Mouse (Mus musculus) adrenal gland, postnatal 14 days (tissue): ENCODE results near the gene Trank1. TPM values are rescaled to one million over a fixed set of nuclear protein-coding genes. Genes with fewer than 3 reads are reported as not detected.

Experiments used
- DNase-seq: peaks from one replicate; pipeline ENCODE4 v3.0.0; 2021; ENCODE audit warnings: mixed read lengths
- total RNA-seq: library from RNA; stranded (reverse); gene quantifications from 2 replicates; pipeline ENCODE4 v1.2.3, GENCODE M21; 2021

The Trank1 gene
- total RNA-seq, 1 experiment from 2014 or later: 61.0 TPM

DNA sequence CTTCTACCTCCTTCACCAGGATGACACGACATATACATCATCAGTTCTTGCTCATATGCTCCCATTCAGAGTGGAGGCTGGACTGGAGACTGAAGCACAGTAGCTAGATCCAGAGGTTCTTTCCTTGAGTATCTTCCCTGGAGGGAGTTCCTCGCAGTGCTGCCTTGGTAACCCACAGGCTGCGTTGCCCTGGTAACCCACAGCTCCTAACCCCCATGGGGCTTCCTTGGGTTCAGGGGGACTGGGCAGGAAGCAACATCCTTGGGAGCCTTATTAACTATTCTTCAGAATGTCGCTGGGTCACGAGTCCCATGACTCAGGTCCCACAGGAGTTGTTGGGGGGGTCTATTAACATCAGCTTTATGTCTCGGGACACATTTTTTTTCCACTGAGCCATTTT, 113.6 kb downstream of the Trank1 start:
- no peak for DNase-seq

DNA sequence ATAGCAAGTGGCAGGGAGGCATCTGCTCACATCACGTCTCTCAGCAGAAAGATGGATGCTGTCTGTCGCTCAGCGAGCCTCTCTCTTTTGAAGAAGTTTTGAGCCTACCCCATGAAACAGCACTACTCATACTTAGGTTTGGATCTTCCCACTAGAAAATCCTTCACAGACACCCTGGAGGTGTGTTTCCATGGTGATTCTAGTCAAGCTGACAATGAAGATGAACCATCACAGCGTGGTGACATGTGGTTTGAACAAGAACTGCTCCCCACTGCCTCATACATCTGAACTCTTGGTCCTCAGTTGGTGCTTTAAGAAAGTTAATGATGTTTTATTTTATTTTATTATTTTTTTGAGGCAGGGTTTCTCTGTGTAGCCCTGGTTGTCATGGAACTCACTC, 114.4 kb downstream of the Trank1 start:
- no peak for DNase-seq

DNA sequence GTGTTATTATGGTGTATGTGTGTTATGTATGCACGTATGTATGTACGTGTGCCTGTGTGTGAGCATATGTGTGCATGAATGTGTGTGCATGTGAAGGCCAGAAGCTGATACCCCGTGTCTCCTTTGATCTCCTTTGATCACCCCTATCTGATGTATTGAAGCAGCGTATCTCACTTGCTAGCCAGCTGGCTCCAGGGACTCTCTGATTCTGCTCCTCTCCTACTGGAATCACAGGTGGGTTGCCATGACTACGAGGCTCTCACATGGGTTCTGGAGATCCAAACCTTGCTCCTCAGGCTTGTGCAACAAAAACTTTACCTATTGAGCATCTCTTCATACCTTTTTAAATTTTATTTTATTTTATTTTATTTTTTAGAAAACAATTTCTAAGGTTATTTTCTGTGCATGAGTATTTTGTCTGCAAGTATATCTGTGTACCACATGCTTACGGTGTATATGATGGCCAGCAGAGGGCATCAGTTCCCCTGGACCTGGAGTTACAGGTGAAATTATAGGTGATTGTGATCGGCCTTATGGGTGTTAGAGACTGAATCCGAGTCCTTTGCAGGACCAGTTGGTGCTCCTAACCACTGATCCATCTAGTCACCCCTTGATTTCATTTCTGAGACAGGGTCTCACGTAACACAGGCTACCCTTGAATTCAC, 116.5 kb downstream of the Trank1 start:
- no peak for DNase-seq

DNA sequence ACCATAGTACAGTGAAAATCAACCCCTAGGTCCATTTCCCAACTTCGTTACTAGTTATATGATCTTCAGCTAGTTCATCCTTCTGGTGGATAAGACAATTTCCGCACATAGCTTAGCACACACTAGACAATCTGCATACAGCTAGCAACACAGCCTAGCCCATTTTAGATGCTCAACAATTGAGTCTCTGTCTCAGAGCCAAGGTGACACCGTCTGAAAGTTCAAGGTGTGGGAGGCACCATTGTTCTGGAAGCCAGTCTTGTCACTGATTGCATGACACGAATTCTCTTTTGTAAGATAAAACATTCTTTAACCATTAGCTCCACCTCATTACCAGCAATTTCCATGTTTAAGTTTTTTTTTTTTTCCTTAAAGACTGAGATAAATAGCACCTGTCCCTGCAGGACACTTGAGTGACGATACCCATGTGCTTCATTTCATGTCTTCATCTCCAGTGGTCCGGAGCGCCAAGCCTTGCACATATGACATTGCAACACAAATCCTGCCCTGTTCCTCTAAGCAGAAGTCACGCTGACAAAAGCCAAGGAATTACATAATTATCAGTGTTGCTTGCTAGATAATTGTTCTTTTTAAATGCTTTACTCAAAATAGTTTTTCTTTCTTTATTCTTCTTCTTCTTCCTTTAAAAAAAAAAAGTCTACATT, 117.3 kb downstream of the Trank1 start:
- DNase-seq: no peak

DNA sequence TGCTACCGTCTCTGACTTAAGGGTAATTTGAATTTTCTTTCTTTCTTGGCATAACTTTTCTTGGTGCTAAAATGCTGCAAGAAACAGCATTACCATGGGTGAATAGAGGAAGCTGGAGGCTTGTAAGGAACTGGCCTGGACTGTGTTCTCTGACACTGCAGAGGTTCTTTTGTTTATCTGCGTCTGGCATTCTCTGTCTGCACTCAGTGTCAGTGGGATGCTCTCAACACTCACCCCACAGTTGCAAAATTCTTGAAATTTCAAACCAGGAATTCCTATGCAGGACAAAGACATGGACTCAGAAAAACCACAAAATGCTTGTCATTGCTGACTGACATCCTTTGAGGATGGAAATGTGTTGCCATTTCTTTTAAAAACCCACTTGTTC, 117.8 kb downstream of the Trank1 start:
- DNase-seq: no peak

DNA sequence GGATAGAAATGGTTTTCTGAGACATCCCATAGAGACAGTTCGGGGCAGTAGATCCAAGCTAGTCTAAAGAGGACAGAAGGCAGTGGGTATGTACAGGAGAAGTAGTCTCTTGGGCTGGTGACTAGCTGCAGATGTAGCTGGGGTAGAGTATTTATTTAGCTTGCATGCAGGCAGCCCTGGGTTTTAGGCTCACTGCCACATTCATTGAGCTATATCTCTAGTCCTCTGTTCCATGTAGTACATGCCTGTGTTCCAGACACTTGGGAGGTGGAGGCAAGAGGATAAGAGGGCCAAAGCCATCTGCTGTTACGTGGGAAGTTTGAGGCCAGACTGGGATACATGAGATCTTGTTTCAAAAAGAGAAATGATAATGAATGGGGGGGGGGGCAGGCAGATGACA, 123.9 kb downstream of the Trank1 start:
- DNase-seq: no peak

DNA sequence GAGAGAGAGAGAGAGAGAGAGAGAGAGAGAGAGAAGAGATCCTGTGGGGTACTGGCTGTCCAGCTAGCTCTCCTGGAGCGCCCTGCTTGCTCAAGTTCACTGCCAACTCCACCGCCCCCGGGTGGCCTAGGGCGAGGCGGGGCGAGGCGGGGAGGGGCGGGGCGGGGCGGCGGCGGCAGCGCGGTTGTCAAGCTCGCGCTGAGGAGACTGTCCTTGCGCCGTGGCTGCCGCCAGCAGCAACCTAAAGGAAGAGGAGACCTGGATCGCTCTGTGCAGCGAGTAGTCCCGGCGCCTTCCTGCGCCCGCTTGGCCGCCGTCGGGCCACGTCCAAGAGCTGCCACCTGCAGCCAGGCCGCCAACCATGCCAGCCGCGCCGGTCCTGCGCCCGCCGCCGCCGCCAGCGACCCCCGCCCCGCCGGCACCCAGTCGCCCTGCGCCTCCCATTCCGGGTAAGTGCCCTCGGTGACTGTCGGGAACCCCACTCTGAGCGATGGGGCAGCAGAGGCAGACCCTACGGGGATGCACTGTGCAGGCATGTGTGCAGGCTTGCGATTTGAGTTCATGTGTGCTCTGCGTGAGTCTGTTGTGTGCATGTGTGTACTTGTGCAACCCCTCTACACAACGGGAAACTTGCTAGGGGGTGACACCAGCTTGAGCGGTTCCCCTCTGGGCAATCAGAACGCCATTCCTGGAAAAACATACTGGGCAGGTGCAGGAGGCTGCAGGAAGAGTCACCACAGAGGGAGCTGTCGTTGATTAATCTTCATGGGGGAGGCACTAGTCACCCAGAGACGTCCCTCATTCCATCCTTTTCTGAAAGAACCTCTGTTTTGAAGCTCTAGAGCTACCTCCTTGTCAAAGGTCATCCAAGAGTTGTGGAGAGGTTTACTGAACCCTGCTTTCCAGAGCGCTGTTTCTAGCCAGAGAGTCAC, 127.6 kb downstream of the Trank1 start, which contains the start of gene Dclk3:
Gene Dclk3, plus strand, starts transcription at position 178 of the 932 bp plus-strand sequence.
- DNase-seq: peak; percentile 73

DNA sequence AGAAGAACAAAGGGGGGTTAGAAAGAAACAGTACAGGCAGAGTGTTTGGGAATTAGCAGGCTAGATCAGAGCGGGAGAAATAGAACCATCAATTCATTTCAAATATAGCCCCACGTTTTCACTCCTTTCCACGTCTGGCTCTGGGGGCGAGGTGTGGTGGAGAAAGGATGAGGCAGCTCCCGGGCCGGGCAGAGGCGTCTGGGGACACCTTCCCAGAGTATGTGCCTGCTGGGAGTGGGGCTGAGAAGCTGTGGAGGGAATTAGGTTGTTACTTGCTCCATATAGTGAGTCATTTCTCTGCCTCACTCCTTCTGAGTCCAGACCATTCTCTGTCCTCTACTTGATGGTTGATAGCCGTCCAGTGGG, 128.3 kb downstream of the Trank1 start:
- DNase-seq: no peak

DNA sequence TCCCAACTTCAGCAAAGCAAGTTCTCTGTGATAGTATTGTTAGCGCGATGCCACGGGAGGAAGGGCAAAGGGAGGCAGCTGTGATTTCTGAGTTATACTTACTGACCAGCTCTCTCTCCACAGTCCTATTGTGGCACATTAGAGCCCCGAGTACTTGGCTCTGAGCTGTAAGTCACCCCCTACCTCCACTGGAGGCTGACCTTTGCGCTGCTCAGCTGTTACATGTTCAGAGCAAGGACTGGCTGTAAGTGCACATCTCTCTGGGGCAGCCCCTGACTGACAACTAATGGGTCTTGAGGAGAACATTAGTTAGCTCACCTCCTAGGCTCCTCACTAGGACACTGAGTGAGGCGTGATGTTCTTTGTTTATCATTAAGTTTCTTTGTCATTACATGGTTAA, 128.9 kb downstream of the Trank1 start:
- DNase-seq: no peak

DNA sequence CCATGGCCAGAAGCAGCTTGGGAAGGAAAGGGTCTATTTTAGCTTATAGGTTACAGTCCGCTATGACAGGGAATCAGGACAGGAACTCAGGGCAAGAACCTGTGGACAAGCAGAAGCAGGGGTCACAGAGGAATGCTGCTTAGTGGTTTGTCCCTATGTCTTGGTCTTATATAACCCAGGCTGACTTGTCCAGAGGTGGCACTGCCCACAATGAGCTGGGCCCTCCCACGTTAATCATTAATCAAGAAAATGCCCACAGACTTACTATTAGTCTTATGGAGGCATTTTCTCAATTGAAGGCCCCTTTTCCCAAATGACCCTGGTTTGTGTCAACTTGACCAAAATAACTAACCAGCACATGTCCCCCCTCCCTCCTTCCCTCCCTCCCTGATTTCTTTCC, 129.6 kb downstream of the Trank1 start:
- no peak for DNase-seq

Other genes starting within 250 kb of the Trank1 start
- 48.5 and 54.5 TPM in 2 replicates for gene Lrrfip2, start 194.1 kb upstream of the Trank1 start, total RNA-seq
- 20.6 and 20.9 TPM in 2 replicates for gene Mlh1, start 39.9 kb upstream of the Trank1 start, total RNA-seq
- 36.3 and 39.8 TPM in 2 replicates for gene Epm2aip1, start 39.8 kb upstream of the Trank1 start, total RNA-seq
- 1.2 and 1.5 TPM in 2 replicates for gene Dclk3, start 127.3 kb downstream of the Trank1 start, total RNA-seq